Mouse (Mus musculus) splenic B cell, adult 2 months (primary cell): ENCODE results near the gene Mllt11.
"Not testable (repeated sequence)": the region's sequence is repeated elsewhere in the genome, so short reads cannot be mapped to it uniquely, and the experiment has no call there.

Experiments
- DNase-seq: peaks from one replicate; pipeline ENCODE4 v3.0.0-alpha.2; 2011; ENCODE audit warnings: low read depth, low spot score
- H3K27me3 ChIP-seq: 2 replicates; pipeline ENCODE4 v1.6.1; 2012; ENCODE audit warnings: mild to moderate bottlenecking, low read length, moderate library complexity, mixed read lengths; ENCODE audit not compliant: control insufficient read depth, poor library complexity, insufficient read depth, severe bottlenecking
- H3K36me3 ChIP-seq: 2 replicates; pipeline ENCODE4 v1.6.1; 2012; ENCODE audit warnings: mild to moderate bottlenecking, low read length, moderate library complexity, mixed read lengths; ENCODE audit not compliant: control insufficient read depth, poor library complexity, insufficient read depth, severe bottlenecking

Gene Mllt11

GRCm38 (mm10) chr3:95213609-95213975 lies 18.4 kb downstream of the Mllt11 start:
- DNase-seq: no peak
- H3K27me3 ChIP-seq: no peaks in the 10 kb centered on the region
- peaks cover 10% of the 10 kb centered on the region; the same call in 1 of the 2 replicates for H3K36me3 ChIP-seq

GRCm38 (mm10) chr3:95212889-95213608 lies 18.9 kb downstream of the Mllt11 start:
- not testable (repeated sequence) for H3K36me3 ChIP-seq, H3K27me3 ChIP-seq, DNase-seq

DNA sequence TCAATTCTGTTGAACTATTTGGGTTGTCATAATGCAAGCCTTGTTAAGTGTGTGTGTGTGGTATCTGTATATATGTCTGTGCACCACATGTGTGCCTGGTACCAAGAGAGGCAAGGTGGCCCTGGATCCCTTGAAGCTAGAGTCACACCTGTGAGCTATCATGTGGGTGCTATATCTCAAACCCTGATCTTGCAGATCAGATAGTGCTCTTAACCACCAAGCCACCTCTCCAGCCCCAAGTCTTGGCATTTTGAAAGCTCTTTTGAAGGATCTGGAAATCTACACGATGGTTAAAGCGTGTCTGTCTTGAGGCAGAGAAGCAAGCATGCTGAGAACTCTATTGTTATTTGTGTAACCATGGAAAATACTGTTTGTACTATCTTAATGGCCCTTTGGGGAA lies 21.4 kb downstream of the Mllt11 start:
- DNase-seq: no peak
- Histone ChIP-seq H3K27me3 (no peaks in the 10 kb centered on the region), H3K36me3 (peaks cover 17% of the 10 kb centered on the region)

GRCm38 (mm10) chr3:95208286-95208685 lies 23.7 kb downstream of the Mllt11 start:
- DNase-seq: no peak
- no peaks in the 10 kb centered on the region for H3K27me3 ChIP-seq
- peaks cover 15% of the 10 kb centered on the region for H3K36me3 ChIP-seq

GRCm38 (mm10) chr3:95203880-95204279 lies 28.1 kb downstream of the Mllt11 start:
- Histone ChIP-seq H3K36me3 (peaks cover 22% of the 10 kb centered on the region), H3K27me3 (no peaks in the 10 kb centered on the region)
- no peak for DNase-seq

DNA sequence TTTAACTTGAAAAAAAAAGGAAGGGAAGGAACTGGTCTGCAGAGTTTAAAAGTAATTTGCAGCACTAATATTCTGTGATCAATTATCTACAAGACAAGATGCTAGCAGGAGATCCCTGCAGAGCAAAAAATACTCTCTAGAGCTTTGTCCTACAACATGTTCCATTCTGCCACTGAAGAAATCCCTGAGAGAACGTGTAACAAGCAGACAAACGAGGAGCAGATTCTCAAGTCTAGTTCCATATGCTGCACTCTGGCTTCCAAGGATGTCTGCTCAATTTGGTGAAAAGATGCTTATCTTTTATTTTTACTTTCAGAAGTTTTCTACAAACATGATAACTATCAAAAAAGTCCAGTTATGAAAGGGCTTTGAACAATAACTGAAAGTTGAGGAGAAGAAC lies 31.4 kb downstream of the Mllt11 start:
- peaks cover 24% of the 10 kb centered on the region for H3K36me3 ChIP-seq
- no peak for DNase-seq
- H3K27me3 ChIP-seq: no peaks in the 10 kb centered on the region

DNA sequence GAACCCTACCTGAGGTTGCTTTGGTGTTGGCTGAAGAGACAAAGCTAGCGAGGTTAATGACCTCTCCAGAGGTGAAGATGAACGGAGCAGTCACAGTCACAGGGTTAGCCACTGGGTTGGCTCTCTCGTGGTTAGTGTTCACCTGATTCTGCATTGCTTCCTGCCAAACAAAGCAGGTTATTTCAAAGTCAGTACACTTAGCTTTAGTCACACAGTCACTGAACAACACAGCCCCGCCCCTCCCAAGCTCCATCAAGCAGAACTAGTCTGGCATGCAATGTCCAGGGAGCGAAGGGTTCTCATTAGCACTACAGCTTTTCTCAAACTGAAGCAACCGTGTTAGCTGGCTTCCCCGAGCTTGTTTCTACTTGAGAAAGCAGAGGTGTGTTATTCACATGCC lies 31.8 kb downstream of the Mllt11 start:
- Histone ChIP-seq H3K27me3 (no peaks in the 10 kb centered on the region), H3K36me3 (peaks cover 24% of the 10 kb centered on the region)
- no peak for DNase-seq

GRCm38 (mm10) chr3:95199101-95199500 lies 32.9 kb downstream of the Mllt11 start:
- Histone ChIP-seq H3K27me3 (no peaks in the 10 kb centered on the region), H3K36me3 (peaks cover 26% of the 10 kb centered on the region)
- no peak for DNase-seq

- DNase-seq: no peak
- Histone ChIP-seq H3K36me3 (peaks cover 21% of the 10 kb centered on the region), H3K27me3 (no peaks in the 10 kb centered on the region)
Measured at GRCm38 (mm10) chr3:95195772-95196171, 36.2 kb downstream of the Mllt11 start.

GRCm38 (mm10) chr3:95194721-95195135 lies 37.2 kb downstream of the Mllt11 start:
- Histone ChIP-seq H3K27me3 (no peaks in the 10 kb centered on the region), H3K36me3 (peaks cover 25% of the 10 kb centered on the region)
- no peak for DNase-seq

DNA sequence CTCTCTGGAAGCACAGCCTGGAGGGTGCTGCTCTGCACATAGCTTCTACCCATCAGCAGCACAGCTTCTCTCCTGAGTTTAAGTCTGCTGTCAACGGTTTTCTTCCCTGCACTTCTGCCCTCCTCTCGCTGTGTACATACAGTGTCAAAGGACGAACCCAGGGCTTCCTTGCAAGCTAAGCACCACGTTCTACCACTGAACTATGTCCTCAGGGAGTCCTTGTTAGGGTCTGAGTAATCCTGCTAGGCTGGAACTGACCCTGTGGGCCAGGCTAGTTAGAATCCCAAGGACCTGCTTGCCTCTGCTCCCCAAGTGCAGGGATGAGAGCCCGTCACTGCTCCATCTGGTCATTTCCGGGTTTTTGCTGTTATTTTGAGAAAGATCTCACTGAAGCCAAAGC lies 45.1 kb downstream of the Mllt11 start:
- DNase-seq: no peak
- Histone ChIP-seq H3K27me3 (no peaks in the 10 kb centered on the region), H3K36me3 (peaks cover 15% of the 10 kb centered on the region)

DNA sequence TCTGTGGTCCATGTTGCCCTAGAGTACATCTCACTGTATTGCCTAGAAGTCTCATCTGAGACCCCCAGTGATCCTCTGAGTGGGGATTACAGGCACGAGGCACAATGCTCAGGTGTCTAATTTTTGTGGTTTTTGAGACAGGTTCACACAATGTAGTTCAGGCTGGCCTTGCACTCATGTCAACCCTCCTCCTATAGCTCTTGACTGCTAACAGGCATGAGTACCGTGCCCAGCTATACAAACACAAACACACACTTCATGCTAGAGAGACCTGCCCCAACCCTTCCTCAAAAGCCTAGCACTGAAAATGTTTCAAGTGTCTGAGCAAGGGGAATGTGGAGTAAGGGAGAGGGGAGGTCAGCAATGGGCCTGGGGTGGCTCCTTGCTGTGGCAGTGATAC lies 45.9 kb downstream of the Mllt11 start:
- Histone ChIP-seq H3K36me3 (peaks cover 15% of the 10 kb centered on the region), H3K27me3 (no peaks in the 10 kb centered on the region)
- DNase-seq: no peak

DNA sequence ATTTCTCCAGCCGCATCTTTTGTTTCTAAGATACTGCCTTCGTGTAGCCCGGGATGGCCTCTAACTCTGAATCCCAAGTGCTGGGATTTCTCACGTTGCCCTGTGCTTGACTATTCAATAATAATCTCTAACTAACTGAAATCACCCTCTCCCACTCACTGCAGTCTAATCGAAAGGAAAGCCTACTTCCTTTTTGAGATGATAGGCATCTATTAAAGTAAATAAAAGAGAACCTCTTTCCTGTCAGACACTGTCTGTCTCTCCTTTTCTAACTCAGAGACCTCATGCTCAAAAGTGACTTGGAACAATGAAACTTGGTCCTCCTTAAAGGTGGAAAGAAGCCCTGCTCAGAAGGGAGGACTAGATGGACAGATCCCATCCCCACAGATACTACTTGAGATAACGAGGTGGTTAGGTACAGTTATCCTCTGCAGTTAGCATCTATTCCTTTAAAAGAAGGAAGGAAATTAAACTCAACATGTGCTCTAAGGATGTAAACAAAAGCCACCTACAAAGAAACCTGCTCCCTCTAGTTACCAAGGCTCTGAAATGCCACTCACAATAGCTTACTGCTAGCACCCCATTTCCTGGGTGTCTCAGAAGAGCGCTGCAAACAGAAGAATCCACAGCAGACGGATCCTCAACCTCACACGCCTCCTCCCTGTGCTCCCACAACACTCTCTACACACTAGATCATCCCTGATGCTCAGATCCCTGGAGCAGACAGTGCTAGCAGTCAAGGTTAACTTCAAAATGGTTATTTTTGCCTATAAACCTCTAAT lies 47.0 kb downstream of the Mllt11 start:
- no peak for DNase-seq
- Histone ChIP-seq H3K36me3 (peaks cover 12% of the 10 kb centered on the region), H3K27me3 (no peaks in the 10 kb centered on the region)

DNA sequence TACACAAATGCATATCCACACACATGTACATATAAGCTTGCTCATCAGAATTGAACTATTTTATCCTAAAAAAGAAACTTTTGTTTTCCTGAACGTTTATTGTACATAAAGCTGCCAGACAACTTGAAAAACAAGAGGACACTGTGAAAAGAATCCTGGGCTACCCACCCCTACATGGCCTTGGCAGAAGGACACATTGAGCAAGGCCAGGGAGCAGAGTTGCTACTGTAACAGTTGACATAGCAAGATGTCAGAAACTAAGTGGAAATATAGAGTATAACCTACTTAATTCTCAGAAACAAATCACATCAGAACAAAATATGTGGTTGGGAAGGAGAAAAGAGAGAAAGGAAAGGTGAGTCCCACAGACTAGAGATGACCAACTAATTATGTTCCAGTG lies 50.1 kb downstream of the Mllt11 start:
- DNase-seq: no peak
- Histone ChIP-seq H3K27me3 (no peaks in the 10 kb centered on the region), H3K36me3 (peaks cover 3% of the 10 kb centered on the region; the same call in 1 of the 2 replicates)

DNA sequence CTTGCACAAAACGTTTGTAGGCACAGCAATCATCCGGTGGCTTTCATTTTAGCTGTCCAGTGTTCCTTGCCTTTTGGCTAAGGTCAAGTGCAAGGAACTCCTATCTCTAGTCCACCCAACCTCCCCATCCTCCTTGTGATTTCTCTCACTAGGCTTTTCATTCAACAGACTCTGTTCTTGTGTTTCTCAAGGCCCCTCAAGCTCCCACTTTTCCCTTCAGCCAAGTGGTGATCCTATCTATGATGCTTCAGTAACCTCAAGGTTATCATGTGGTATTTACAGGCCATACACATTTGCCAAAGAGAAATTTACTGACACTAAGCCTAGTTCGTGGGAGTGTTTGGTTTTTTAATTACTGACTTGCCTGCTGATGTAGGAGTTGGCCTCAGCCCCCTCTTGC lies 52.1 kb downstream of the Mllt11 start:
- Histone ChIP-seq H3K36me3 (no peaks in the 10 kb centered on the region; the same call in 1 of the 2 replicates), H3K27me3 (no peaks in the 10 kb centered on the region)
- DNase-seq: no peak
